Mouse (Mus musculus): ENCODE data around the gene Lrrc41. TPM values are rescaled to one million over a fixed set of nuclear protein-coding genes. Genes with fewer than 3 reads are reported as not detected.

Lrrc41 gene
- polyA plus RNA-seq, 1 experiment from 2014 or later = 77.5 TPM

GRCm38 (mm10) chr4:116075631-116076368, 731 bp downstream of the Lrrc41 start:
- H3K4me1 ChIP-seq (ENCODE audit: control insufficient read depth, insufficient read depth, low read length) = peaks cover 26% of the 10 kb centered on the region
- ATAC-seq (ENCODE audit: low read depth) = peak; percentile 78
- H3K4me2 ChIP-seq (ENCODE audit: low read depth, low read length) = peak overlapping the region; percentile 87
- peak overlapping the region; percentile 93 for H3K27ac ChIP-seq (ENCODE audit: low read depth, low read length)
- H3K9ac ChIP-seq (replicated peaks; ENCODE audit: low read depth, low read length) = peak overlapping the region; percentile 82
- H3K4me3 ChIP-seq (ENCODE audit: low read depth, low read length) = peak overlapping the region; percentile 75
- H3K36me3 ChIP-seq (ENCODE audit: control insufficient read depth, insufficient read depth, low read length) = peaks cover 7% of the 10 kb centered on the region
- WGBS = under 1% methylated on average over 67 of the region's 77 CpGs
- no peaks in the 10 kb centered on the region for H3K9me3 ChIP-seq (ENCODE audit: control insufficient read depth, low read length)
- H3K27me3 ChIP-seq (ENCODE audit: control insufficient read depth, insufficient read depth, low read length) = no peaks in the 10 kb centered on the region

GRCm38 (mm10) chr4:116076369-116077231, 1.5 kb downstream of the Lrrc41 start:
- Histone ChIP-seq H3K4me3 (ENCODE audit: low read depth, low read length) (peak overlapping the region; percentile 75), H3K27me3 (ENCODE audit: control insufficient read depth, insufficient read depth, low read length) (no peaks in the 10 kb centered on the region), H3K9ac (replicated peaks; ENCODE audit: low read depth, low read length) (peak overlapping the region; percentile 82), H3K36me3 (ENCODE audit: control insufficient read depth, insufficient read depth, low read length) (peaks cover 14% of the 10 kb centered on the region), H3K9me3 (ENCODE audit: control insufficient read depth, low read length) (no peaks in the 10 kb centered on the region), H3K4me1 (ENCODE audit: control insufficient read depth, insufficient read depth, low read length) (peaks cover 26% of the 10 kb centered on the region), H3K4me2 (ENCODE audit: low read depth, low read length) (peak overlapping the region; percentile 87), H3K27ac (ENCODE audit: low read depth, low read length) (peak overlapping the region; percentile 93)
- WGBS = 4% methylated on average over 37 of the region's 37 CpGs
- ATAC-seq (ENCODE audit: low read depth) = peak; percentile 15

- H3K9ac ChIP-seq (replicated peaks; ENCODE audit: low read depth, low read length) = peak overlapping the region; percentile 82
- no peaks in the 10 kb centered on the region for H3K27me3 ChIP-seq (ENCODE audit: control insufficient read depth, insufficient read depth, low read length)
- H3K4me1 ChIP-seq (ENCODE audit: control insufficient read depth, insufficient read depth, low read length) = peaks cover 26% of the 10 kb centered on the region
- no peak for ATAC-seq (ENCODE audit: low read depth)
- H3K27ac ChIP-seq (ENCODE audit: low read depth, low read length) = no peak overlapping the region
- no peaks in the 10 kb centered on the region for H3K9me3 ChIP-seq (ENCODE audit: control insufficient read depth, low read length)
- H3K4me3 ChIP-seq (ENCODE audit: low read depth, low read length) = peak overlapping the region; percentile 75
- WGBS = 68% methylated on average over 3 of the region's 3 CpGs
- H3K4me2 ChIP-seq (ENCODE audit: low read depth, low read length) = peak overlapping the region; percentile 87
- peaks cover 19% of the 10 kb centered on the region for H3K36me3 ChIP-seq (ENCODE audit: control insufficient read depth, insufficient read depth, low read length)
Observed at GRCm38 (mm10) chr4:116077240-116078095, 2.4 kb downstream of the Lrrc41 start.

GRCm38 (mm10) chr4:116088510-116089249, 13.6 kb downstream of the Lrrc41 start:
- Histone ChIP-seq H3K9ac (replicated peaks; ENCODE audit: low read depth, low read length) (no peak overlapping the region), H3K27ac (ENCODE audit: low read depth, low read length) (no peak overlapping the region), H3K36me3 (ENCODE audit: control insufficient read depth, insufficient read depth, low read length) (peaks cover 59% of the 10 kb centered on the region), H3K9me3 (ENCODE audit: control insufficient read depth, low read length) (no peaks in the 10 kb centered on the region), H3K4me1 (ENCODE audit: control insufficient read depth, insufficient read depth, low read length) (no peaks in the 10 kb centered on the region), H3K4me2 (ENCODE audit: low read depth, low read length) (no peak overlapping the region), H3K4me3 (ENCODE audit: low read depth, low read length) (no peak overlapping the region), H3K27me3 (ENCODE audit: control insufficient read depth, insufficient read depth, low read length) (no peaks in the 10 kb centered on the region)
- no peak for ATAC-seq (ENCODE audit: low read depth)
- 91% methylated on average over 23 of the region's 23 CpGs for WGBS

GRCm38 (mm10) chr4:116096291-116096690, 21.2 kb downstream of the Lrrc41 start:
- WGBS = 93% methylated on average over 10 of the region's 10 CpGs
- Histone ChIP-seq H3K4me3 (ENCODE audit: low read depth, low read length) (no peak overlapping the region), H3K27ac (ENCODE audit: low read depth, low read length) (no peak overlapping the region), H3K4me2 (ENCODE audit: low read depth, low read length) (no peak overlapping the region), H3K27me3 (ENCODE audit: control insufficient read depth, insufficient read depth, low read length) (no peaks in the 10 kb centered on the region), H3K4me1 (ENCODE audit: control insufficient read depth, insufficient read depth, low read length) (no peaks in the 10 kb centered on the region), H3K36me3 (ENCODE audit: control insufficient read depth, insufficient read depth, low read length) (peaks cover 66% of the 10 kb centered on the region), H3K9ac (replicated peaks; ENCODE audit: low read depth, low read length) (no peak overlapping the region), H3K9me3 (ENCODE audit: control insufficient read depth, low read length) (no peaks in the 10 kb centered on the region)
- ATAC-seq (ENCODE audit: low read depth) = no peak

GRCm38 (mm10) chr4:116097211-116097610, 22.1 kb downstream of the Lrrc41 start:
- no peak for ATAC-seq (ENCODE audit: low read depth)
- Histone ChIP-seq H3K36me3 (ENCODE audit: control insufficient read depth, insufficient read depth, low read length) (peaks cover 58% of the 10 kb centered on the region), H3K27me3 (ENCODE audit: control insufficient read depth, insufficient read depth, low read length) (no peaks in the 10 kb centered on the region), H3K4me2 (ENCODE audit: low read depth, low read length) (no peak overlapping the region), H3K9me3 (ENCODE audit: control insufficient read depth, low read length) (no peaks in the 10 kb centered on the region), H3K27ac (ENCODE audit: low read depth, low read length) (no peak overlapping the region), H3K9ac (replicated peaks; ENCODE audit: low read depth, low read length) (no peak overlapping the region), H3K4me3 (ENCODE audit: low read depth, low read length) (no peak overlapping the region), H3K4me1 (ENCODE audit: control insufficient read depth, insufficient read depth, low read length) (no peaks in the 10 kb centered on the region)
- WGBS = 88% methylated on average over 8 of the region's 8 CpGs

- ATAC-seq (ENCODE audit: low read depth) = no peak
Observed at GRCm38 (mm10) chr4:116100959-116101358, 25.9 kb downstream of the Lrrc41 start.

GRCm38 (mm10) chr4:116105278-116105677, 30.2 kb downstream of the Lrrc41 start:
- H3K4me2 ChIP-seq (ENCODE audit: low read depth, low read length) = no peak overlapping the region
- H3K27me3 ChIP-seq (ENCODE audit: control insufficient read depth, insufficient read depth, low read length) = no peaks in the 10 kb centered on the region
- no peak for ATAC-seq (ENCODE audit: low read depth)
- H3K9ac ChIP-seq (replicated peaks; ENCODE audit: low read depth, low read length) = no peak overlapping the region
- 96% methylated on average over 5 of the region's 5 CpGs for WGBS
- H3K36me3 ChIP-seq (ENCODE audit: control insufficient read depth, insufficient read depth, low read length) = no peaks in the 10 kb centered on the region
- no peaks in the 10 kb centered on the region for H3K9me3 ChIP-seq (ENCODE audit: control insufficient read depth, low read length)
- H3K4me3 ChIP-seq (ENCODE audit: low read depth, low read length) = no peak overlapping the region
- no peak overlapping the region for H3K27ac ChIP-seq (ENCODE audit: low read depth, low read length)
- H3K4me1 ChIP-seq (ENCODE audit: control insufficient read depth, insufficient read depth, low read length) = no peaks in the 10 kb centered on the region

More at GRCm38 (mm10) chr4:116100959-116101358, 25.9 kb downstream of the Lrrc41 start:
- Histone ChIP-seq H3K36me3 (ENCODE audit: control insufficient read depth, insufficient read depth, low read length) (peaks cover 37% of the 10 kb centered on the region), H3K4me2 (ENCODE audit: low read depth, low read length) (no peak overlapping the region), H3K9ac (replicated peaks; ENCODE audit: low read depth, low read length) (no peak overlapping the region), H3K4me3 (ENCODE audit: low read depth, low read length) (no peak overlapping the region), H3K27ac (ENCODE audit: low read depth, low read length) (no peak overlapping the region), H3K27me3 (ENCODE audit: control insufficient read depth, insufficient read depth, low read length) (no peaks in the 10 kb centered on the region), H3K9me3 (ENCODE audit: control insufficient read depth, low read length) (no peaks in the 10 kb centered on the region), H3K4me1 (ENCODE audit: control insufficient read depth, insufficient read depth, low read length) (no peaks in the 10 kb centered on the region)
- 91% methylated on average over 7 of the region's 7 CpGs for WGBS

Data from neural tube, embryonic 14.5 days (tissue).